Mouse (Mus musculus) frontal cortex, postnatal 14 days (tissue): Measurements from ENCODE around the gene Lcn4.

Experiments
- DNase-seq, 2 experiments: peaks; one replicate each; pipeline ENCODE4 v3.0.0; 2022; ENCODE audit warnings: low spot score in 2 of 2

Gene Lcn4

DNA sequence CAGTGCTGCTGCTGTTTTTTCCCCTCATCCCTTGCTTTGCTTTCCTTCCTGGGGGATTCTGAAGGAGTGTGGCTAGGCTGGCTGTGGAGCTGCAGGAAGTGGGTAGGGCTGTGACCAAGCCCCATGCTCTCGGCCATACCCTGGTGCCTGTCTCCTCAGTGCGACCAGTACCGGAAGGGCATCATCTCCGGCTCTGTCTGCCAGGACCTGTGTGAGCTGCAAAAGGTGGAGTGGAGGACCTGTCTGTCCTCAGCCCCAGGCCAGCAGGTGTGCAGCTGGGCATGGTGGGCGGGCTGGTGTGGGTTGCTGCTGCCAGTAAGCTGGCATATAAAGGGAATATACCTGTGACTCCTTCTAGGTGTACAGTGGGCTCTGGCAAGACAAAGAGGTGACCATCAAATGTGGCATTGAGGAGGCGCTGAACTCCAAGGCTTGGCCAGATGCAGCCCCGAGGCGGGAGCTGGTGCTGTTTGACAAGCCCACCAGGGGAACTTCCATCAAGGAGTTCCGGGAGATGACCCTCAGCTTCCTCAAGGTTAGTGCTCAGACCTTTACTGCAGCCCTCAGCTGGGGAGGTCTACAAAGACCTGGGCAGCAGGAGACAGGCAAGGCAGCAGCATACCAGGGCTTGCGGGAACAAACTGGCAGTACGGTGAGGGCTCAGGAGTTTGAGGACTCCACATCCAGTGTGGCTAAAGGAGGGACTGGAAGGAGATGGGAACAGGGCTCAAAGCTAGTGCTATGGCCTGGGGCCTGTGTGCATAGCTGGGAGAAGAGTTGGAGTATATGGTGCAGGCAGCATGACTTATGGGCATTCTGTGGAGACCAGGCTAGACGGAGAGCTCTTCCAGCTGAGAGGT, 36.2 kb downstream of the Lcn4 start:
- DNase-seq = no peak

DNA sequence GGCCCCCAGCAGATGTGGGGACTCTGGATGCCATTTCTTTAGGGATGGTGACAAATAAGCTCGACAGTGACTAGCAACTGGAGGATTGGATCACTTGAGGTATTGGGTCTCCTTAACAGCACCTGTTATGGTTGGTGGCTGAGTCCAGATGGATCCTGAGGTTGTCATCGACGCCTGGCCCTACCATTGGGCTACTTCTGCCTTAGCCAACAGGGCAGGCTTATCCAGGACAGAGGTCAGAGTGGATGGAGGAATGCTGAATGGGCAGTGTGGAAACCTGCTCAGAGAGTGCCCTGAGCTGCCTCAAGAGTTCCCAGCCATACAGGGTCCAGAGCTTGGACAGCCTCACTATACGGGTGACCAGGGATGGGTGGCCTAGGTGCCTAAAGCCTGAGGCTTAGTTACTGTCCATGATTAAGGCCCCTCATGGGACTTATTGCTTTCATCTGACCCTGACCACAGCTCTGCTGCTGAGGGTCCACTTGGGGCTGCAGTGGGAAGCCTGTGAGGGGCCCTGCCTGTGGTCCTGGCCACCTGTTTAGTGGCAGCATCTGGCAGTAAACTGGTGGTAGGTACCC, 37.0 kb downstream of the Lcn4 start:
- DNase-seq = no peak

- no peak for DNase-seq
Observed at GRCm38 (mm10) chr2:26632541-26633395, 38.3 kb downstream of the Lcn4 start.

DNA sequence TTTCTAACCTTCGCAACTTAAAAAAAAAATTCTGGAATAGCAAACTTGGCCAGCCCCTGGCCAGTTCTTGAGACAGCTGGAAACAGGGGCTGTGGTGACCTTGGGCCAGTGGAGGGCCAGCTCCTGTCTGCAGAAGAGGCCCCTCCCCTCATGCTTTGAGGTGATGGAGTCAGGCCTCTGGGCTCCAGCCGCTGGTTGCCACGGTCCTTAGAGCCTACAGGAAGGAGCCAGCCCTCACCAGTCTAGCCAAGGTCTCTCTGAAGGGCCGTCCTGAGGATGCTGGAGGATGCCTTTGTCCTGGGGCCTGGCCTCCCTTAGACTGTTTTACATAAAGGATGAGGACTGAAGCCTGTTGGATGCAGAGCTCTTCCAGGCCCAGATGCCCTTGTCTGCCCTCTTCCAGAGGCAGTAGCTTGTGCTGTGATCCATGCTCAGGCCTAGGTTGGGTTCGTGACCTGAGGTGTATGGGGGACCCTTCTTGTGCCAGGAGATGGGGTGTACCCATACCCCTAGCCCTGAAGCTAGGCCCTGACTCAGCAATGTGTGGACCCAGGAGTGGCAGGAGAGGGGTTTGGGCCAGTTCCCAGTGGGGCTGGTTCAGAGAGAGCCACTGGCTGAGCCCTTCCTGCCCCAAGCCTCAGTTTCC, 42.2 kb downstream of the Lcn4 start:
- DNase-seq = no peak

- DNase-seq = peak; percentile 71 to 80
Observed at GRCm38 (mm10) chr2:26627921-26628739, 43.0 kb downstream of the Lcn4 start, which contains the start of gene Fam69b. TSS of gene Fam69b (plus strand) at chr2:26628457.

GRCm38 (mm10) chr2:26626081-26626480, 45.0 kb downstream of the Lcn4 start:
- DNase-seq = no peak

GRCm38 (mm10) chr2:26625419-26625818, 45.7 kb downstream of the Lcn4 start:
- no peak for DNase-seq

GRCm38 (mm10) chr2:26622984-26623383, 48.1 kb downstream of the Lcn4 start:
- DNase-seq = no peak

DNA sequence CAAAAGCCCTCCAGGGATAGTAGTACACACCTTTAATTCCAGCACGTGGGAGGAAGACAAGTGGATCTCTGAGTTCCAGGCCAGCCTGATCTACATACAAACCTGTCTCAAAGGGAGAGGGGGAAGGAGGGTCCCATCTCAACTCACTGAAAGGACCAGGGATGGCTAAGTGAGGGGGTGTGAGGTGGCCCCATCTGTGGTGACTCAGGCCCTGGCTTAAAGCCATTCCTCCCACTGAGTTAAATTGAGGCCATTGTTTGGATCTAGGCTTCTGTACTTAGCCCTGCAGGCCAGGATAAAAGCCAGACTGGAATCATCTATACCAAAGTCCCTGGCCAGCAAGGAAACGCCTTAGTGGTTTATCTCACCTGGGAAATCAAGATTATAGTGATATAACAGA, 49.8 kb downstream of the Lcn4 start:
- no peak for DNase-seq

- no peak for DNase-seq
Observed at GRCm38 (mm10) chr2:26617928-26618327, 53.2 kb downstream of the Lcn4 start.
